Mouse (Mus musculus) heart, embryonic 13.5 days (tissue): ENCODE data around the gene Gatc. TPM values are rescaled to one million over a fixed set of nuclear protein-coding genes. Genes with fewer than 3 reads are reported as not detected.
"Not testable (repeated sequence)": the region's sequence is repeated elsewhere in the genome, so short reads cannot be mapped to it uniquely, and the experiment has no call there.

Experiments used
- ATAC-seq: fragments of 200-750 bp; cut with Nextera tagmentation; 2 replicates; pipeline ENCODE4 v1.8.0; 2017; ENCODE audit warnings: moderate TSS enrichment; ENCODE audit not compliant: insufficient number of reproducible peaks, low FRiP score, low TSS enrichment; ENCODE audit errors: extremely low read depth
- H3K27ac ChIP-seq: fragments of 300-500 bp; sonication (generic); replicated peaks from 2 replicates; pipeline ENCODE4 v1.5.1; 2015; ENCODE audit warnings: moderate library complexity, mild to moderate bottlenecking, inconsistent platforms
- H3K27me3 ChIP-seq: fragments of 300-500 bp; sonication (generic); replicated peaks from 2 replicates; pipeline ENCODE4 v1.6.1; 2015; ENCODE audit warnings: mild to moderate bottlenecking, inconsistent platforms
- H3K36me3 ChIP-seq: fragments of 300-500 bp; sonication (generic); 2 replicates; pipeline ENCODE4 v1.6.1; 2015; ENCODE audit warnings: mild to moderate bottlenecking, inconsistent platforms
- H3K4me1 ChIP-seq: fragments of 300-500 bp; sonication (generic); 2 replicates; pipeline ENCODE4 v1.6.1; 2015; ENCODE audit warnings: inconsistent platforms
- H3K4me2 ChIP-seq: fragments of 300-500 bp; sonication (generic); 2 replicates; pipeline ENCODE4 v1.6.1; 2015; ENCODE audit warnings: inconsistent platforms, mild to moderate bottlenecking, moderate library complexity
- H3K4me3 ChIP-seq: fragments of 300-500 bp; sonication (generic); 2 replicates; pipeline ENCODE4 v1.5.1; 2015; ENCODE audit warnings: moderate library complexity, mild to moderate bottlenecking, inconsistent platforms
- H3K9ac ChIP-seq: fragments of 300-500 bp; sonication (generic); 2 replicates; pipeline ENCODE4 v1.6.1; 2015; ENCODE audit warnings: inconsistent platforms, mild to moderate bottlenecking, moderate library complexity
- H3K9me3 ChIP-seq: fragments of 300-500 bp; sonication (generic); 2 replicates; pipeline ENCODE4 v1.6.1; 2016; ENCODE audit warnings: inconsistent platforms
- WGBS: fragments of 180-500 bp; shearing (Covaris S2); methylation state at CpG from one replicate; pipeline ENCODE4 v1.1.7; 2015; ENCODE audit warnings: mixed read lengths; 5-methylcytosine and 5-hydroxymethylcytosine counted together
- polyA plus RNA-seq: library from polyadenylated mRNA; unstranded; fragments of >200 nt; fragmentation: Nextera tagmentation; extraction: Ambion mirVana; gene quantifications from 2 replicates; pipeline ENCODE4 v1.2.1, GENCODE M21; 2015

Gatc gene
- polyA plus RNA-seq = 22.0 and 22.8 TPM in 2 replicates

DNA sequence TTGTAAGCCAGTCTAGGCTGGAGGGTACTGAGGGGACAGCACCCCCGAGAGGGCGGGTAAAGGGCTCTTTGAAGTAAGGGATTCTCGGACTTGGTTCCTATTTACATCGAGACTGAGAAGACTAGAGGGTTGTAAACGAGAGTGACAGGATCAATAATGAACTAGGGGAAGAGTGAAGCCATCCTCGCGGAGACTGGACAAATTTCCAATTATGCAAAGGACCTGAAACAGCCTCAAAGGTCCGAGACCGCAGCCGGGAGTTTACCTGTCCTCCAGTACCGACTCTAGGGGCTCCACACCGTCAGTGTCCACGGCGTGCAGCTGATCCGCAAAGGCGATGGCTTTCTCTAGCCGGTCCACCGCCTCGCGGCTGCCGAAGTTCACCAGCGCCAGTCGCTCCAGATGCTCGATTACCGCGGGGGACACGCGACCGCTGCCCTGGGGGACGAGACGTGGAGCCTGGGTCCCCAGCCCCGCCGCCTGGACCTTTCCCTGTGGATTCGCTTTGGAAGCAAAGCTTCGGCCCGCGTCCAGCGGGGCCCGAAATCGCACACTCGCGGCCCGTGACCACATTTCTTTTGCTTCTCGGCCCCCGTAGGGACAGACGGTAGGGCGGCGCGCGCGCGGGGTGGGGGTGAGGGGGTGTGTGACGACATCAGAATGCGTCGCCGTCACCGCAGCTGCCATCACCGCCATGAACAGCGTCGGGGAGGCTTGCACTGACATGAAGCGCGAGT, at the start of gene Gatc, which contains the start of gene Triap1:
Gene Gatc, minus strand, starts transcription at position 602 of the 737 bp plus-strand sequence.
Gene Triap1, plus strand, starts transcription at position 649 of the 737 bp plus-strand sequence.
- H3K4me1 ChIP-seq = peaks cover 25% of the 10 kb centered on the region
- ATAC-seq = peak; percentile 84
- H3K27me3 ChIP-seq = no peaks in the 10 kb centered on the region
- peaks cover 53% of the 10 kb centered on the region for H3K36me3 ChIP-seq
- H3K27ac ChIP-seq = peak within 1 kb of the TSS; percentile 82
- peak within 1 kb of the TSS; percentile 92 for H3K9ac ChIP-seq
- peak within 1 kb of the TSS; percentile 75 for H3K4me2 ChIP-seq
- under 1% methylated on average over 62 of the region's 62 CpGs for WGBS
- peak within 1 kb of the TSS; percentile 94 for H3K4me3 ChIP-seq
- no peaks in the 10 kb centered on the region for H3K9me3 ChIP-seq

DNA sequence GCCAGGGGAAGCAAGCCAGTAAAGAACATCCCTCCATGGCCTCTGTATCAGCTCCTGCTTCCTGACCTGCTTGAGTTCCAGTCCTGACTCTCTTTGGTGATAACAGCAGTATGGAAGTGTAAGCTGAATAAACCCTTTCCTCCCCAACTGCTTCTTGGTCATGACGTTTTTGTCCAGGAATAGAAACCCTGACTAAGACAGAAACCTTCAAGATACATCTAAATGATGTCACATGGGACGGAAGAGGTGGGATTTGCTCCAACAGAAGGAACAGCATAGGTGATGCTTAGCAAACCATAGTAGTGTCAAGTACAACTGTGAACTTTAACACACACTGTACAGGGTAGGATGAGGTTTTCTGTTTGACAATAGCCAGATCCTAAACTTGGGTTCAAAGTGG, 37.9 kb upstream of the Gatc start:
- ATAC-seq = not testable (repeated sequence)

DNA sequence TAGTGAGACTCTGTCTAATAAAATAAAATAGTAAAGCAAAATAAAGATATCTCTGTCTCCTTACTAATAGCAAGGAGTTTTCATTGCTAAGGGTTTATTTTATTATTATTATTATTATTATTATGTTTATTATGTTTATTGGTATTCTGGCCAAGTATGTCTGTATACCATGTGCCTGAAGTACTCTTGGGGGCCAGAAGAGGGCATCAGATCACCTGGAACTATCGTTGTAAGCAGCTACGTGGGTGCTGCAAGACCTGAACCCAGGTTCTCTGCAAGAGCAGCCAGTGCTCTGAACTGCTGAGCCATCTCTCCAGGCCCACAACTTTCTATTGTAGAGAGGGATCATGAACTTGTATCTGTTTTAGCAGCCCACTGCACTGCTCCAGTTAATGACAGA, 34.5 kb upstream of the Gatc start:
- ATAC-seq = no peak

More for the DNA sequence above, 37.9 kb upstream of the Gatc start:
- not testable (repeated sequence) for H3K4me3 ChIP-seq, H3K9me3 ChIP-seq, H3K9ac ChIP-seq, H3K4me2 ChIP-seq, H3K27ac ChIP-seq, H3K27me3 ChIP-seq, H3K4me1 ChIP-seq, H3K36me3 ChIP-seq
- WGBS = 47% methylated on average over 2 of the region's 2 CpGs

GRCm38 (mm10) chr5:115374204-115374820, 33.3 kb upstream of the Gatc start:
- no peaks in the 10 kb centered on the region for H3K36me3 ChIP-seq
- H3K9ac ChIP-seq = peak overlapping the region; percentile 83
- WGBS = 25% methylated on average over 11 of the region's 11 CpGs
- peaks cover 23% of the 10 kb centered on the region; the same call in 1 of the 2 replicates for H3K27me3 ChIP-seq
- no peaks in the 10 kb centered on the region for H3K9me3 ChIP-seq
- H3K4me1 ChIP-seq = peaks cover 9% of the 10 kb centered on the region; the same call in 1 of the 2 replicates
- ATAC-seq = no peak
- H3K4me2 ChIP-seq = peak overlapping the region; percentile 77
- peak overlapping the region; percentile 48 for H3K4me3 ChIP-seq
- peak overlapping the region; percentile 58 for H3K27ac ChIP-seq

More for the DNA sequence above, 34.5 kb upstream of the Gatc start:
- H3K9ac ChIP-seq = no peak overlapping the region
- no peaks in the 10 kb centered on the region for H3K9me3 ChIP-seq
- WGBS = 67% methylated on average over 2 of the region's 2 CpGs
- peaks cover 9% of the 10 kb centered on the region; the same call in 1 of the 2 replicates for H3K4me1 ChIP-seq
- no peak overlapping the region for H3K4me3 ChIP-seq
- H3K27me3 ChIP-seq = peaks cover 23% of the 10 kb centered on the region; the same call in 1 of the 2 replicates
- no peak overlapping the region for H3K4me2 ChIP-seq
- no peaks in the 10 kb centered on the region for H3K36me3 ChIP-seq
- no peak overlapping the region for H3K27ac ChIP-seq

DNA sequence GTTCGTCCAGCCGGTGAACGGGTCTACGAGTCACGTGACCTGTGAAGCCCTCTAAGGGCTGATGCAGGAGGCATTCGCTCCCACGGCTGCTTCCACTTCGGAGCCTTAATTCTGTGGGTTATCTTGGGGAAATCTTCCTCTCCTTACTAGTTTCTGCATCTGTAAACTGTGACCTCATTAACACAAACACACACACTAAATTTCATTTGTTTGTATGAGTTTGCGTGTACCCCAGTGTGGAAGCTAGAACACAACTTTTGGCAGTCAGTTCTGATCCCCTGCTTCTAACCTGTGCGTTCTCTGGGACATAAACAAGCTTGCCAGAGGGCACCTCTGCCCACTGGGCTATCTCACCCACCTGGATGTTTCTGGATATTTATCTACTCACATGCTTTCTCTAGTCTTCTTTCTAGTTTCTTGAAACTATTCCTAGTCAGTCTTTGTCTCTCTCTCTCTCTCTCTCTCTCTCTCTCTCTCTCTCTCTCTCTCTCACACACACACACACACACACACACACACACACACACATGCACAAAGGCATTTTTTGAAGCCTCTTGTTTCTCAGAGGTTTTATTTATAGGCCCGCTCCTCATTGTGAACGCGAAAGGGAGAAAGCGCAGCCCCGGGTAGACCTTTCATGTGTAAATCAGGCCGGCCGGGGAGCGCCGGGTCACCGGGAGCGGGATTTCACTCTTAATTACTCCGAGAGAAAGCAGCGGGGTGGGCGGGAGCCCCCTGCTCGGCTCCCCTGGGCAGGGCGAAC, 32.6 kb upstream of the Gatc start:
- Histone ChIP-seq H3K9ac (peak overlapping the region; percentile 83), H3K4me1 (peaks cover 9% of the 10 kb centered on the region; the same call in 1 of the 2 replicates), H3K36me3 (no peaks in the 10 kb centered on the region), H3K27me3 (peaks cover 23% of the 10 kb centered on the region; the same call in 1 of the 2 replicates), H3K9me3 (no peaks in the 10 kb centered on the region), H3K4me2 (peak overlapping the region; percentile 77), H3K27ac (peak overlapping the region; percentile 58), H3K4me3 (peak overlapping the region; percentile 48)
- 19% methylated on average over 26 of the region's 26 CpGs for WGBS
- ATAC-seq = no peak

GRCm38 (mm10) chr5:115371736-115372135, 30.8 kb upstream of the Gatc start:
- H3K4me3 ChIP-seq = no peak overlapping the region
- 30% methylated on average over 9 of the region's 9 CpGs for WGBS
- H3K4me1 ChIP-seq = peaks cover 9% of the 10 kb centered on the region; the same call in 1 of the 2 replicates
- no peak overlapping the region for H3K9ac ChIP-seq
- H3K4me2 ChIP-seq = no peak overlapping the region
- no peaks in the 10 kb centered on the region for H3K9me3 ChIP-seq
- no peak overlapping the region for H3K27ac ChIP-seq
- H3K36me3 ChIP-seq = no peaks in the 10 kb centered on the region
- no peak for ATAC-seq
- H3K27me3 ChIP-seq = peaks cover 23% of the 10 kb centered on the region; the same call in 1 of the 2 replicates

DNA sequence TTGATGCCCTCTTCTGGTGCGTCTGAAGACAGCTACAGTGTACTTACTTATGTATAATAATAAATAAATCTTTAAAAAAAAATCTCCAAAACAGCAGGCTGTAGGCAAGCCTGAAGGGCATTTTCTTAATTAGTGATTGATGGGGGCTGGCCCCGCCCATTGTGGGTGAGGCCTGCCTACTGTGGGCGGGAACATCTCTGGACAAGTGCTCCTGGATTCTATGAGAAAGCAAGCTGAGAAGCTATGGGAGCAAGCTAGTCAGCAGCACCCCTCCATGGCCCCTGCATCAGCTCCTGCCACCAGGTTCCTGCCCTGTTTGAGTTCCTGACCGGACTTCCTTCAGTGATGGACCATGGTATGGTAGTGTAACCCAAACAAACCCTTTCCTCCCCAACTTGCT, 23.8 kb upstream of the Gatc start:
- no peaks in the 10 kb centered on the region for H3K4me1 ChIP-seq
- peaks cover 10% of the 10 kb centered on the region for H3K27me3 ChIP-seq
- no peaks in the 10 kb centered on the region for H3K9me3 ChIP-seq
- 76% methylated on average over 4 of the region's 4 CpGs for WGBS
- H3K9ac ChIP-seq = no peak overlapping the region
- H3K4me3 ChIP-seq = no peak overlapping the region
- H3K27ac ChIP-seq = no peak overlapping the region
- no peak overlapping the region for H3K4me2 ChIP-seq
- H3K36me3 ChIP-seq = no peaks in the 10 kb centered on the region
- no peak for ATAC-seq

DNA sequence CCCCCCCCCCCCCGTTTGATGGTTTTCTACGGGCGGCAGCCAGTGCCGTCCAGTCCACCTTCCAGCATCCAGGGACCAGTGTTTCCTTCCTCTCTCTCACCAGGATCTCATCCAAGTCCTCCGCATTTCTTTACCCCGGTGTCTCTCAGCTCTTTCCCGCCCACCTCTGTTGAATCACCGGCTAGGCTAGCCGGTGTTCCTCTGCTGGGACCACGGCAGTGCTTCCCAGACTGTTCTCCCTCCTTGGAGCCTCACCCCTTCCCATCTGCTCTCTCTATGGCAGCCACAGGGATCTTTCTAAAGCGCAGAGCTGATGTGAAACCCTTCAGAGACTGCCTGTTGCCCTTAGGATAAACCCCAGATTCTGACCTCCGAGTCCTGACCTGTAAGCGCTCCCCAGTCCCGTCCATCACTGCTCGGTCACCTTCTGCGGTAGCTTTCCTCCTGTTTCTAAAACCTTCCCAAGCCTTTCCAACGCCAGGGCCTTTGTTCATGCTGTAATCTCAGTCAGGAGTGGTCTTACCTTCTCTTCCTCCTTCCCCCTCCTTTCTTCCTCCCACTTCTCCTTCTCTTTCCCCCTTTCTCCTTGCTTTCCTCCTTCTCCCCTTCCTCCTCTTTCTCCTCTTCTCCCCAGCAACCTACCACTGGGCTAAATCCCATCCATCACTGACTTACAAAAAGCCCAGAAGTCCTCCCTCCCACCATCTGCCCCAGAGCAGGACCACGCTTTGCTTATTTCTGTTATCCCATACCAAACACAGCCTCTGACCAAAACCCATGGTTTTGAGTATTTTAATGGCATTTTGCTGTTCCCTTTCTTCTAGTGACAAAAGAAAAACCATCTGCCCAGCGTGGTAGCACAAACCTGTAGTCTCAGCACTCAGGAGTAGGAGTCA, 22.1 kb upstream of the Gatc start:
- Histone ChIP-seq H3K4me2 (peak overlapping the region; percentile 6; the same call in 1 of the 2 replicates), H3K9ac (no peak overlapping the region), H3K9me3 (no peaks in the 10 kb centered on the region), H3K27ac (no peak overlapping the region), H3K4me1 (no peaks in the 10 kb centered on the region), H3K27me3 (peaks cover 10% of the 10 kb centered on the region), H3K36me3 (no peaks in the 10 kb centered on the region), H3K4me3 (no peak overlapping the region)
- ATAC-seq = no peak
- 20% methylated on average over 19 of the region's 19 CpGs for WGBS

DNA sequence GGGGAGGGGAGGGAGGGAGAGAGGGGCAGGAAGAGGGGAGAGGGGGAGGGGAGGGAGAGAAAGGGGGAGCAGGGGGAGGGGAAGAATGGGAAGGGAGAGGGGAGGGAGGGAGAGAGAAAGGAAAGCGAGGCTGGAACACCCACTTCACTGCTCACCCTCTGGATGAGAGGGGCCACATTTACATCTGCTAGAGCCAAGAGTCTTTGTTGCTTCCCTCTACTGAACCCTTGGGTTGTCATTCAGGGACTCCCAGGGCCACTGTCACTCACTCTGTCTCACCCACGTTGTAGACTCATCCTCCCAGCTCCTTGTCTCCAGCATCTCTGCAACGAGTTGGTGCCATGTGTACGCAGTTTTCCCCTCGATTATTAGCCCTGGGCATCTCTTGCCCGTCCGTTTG, 21.2 kb upstream of the Gatc start:
- Histone ChIP-seq H3K9me3 (no peaks in the 10 kb centered on the region), H3K9ac (no peak overlapping the region), H3K4me3 (no peak overlapping the region), H3K36me3 (no peaks in the 10 kb centered on the region), H3K27me3 (peaks cover 10% of the 10 kb centered on the region), H3K4me1 (no peaks in the 10 kb centered on the region), H3K27ac (no peak overlapping the region), H3K4me2 (no peak overlapping the region)
- 18% methylated on average over 7 of the region's 7 CpGs for WGBS
- ATAC-seq = no peak

DNA sequence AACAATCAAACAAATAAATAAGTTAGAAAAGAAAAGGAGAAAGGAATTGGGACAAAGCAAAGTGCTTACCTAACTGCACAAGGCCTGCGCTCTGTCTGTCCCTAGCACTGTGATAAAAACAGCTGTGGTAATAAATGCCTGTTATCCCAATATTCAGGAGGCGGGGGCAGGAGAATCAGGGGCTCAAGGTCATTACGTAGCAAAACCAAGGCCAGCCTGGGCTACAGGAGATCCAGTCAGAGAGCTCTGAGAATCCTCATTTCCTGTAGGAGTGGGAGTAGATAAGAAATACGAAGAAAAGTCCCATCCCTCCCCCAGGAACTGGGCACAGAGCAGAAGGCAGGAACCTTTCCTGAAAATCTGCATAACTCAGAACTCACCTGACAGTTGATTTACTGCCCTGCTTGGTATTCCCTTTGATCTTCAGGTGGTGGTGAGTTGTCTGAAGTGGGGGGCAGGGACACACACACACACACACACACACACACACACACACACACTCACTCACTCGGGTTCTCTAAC, 18.9 kb upstream of the Gatc start:
- H3K36me3 ChIP-seq = no peaks in the 10 kb centered on the region
- no peak overlapping the region for H3K27ac ChIP-seq
- no peak overlapping the region for H3K9ac ChIP-seq
- no peak overlapping the region for H3K4me3 ChIP-seq
- H3K27me3 ChIP-seq = peaks cover 17% of the 10 kb centered on the region
- WGBS = 54% methylated on average over 5 of the region's 5 CpGs
- no peak overlapping the region for H3K4me2 ChIP-seq
- no peaks in the 10 kb centered on the region for H3K4me1 ChIP-seq
- no peak for ATAC-seq
- H3K9me3 ChIP-seq = no peaks in the 10 kb centered on the region
